Mouse (Mus musculus) stomach, postnatal 0 days (tissue): Measurements from ENCODE around the gene Foxc2.
A peak's percentile ranks its signal among the peaks of the same experiment; 100 is the strongest.

Source experiments
- CTCF ChIP-seq: IDR thresholded peaks from 2 replicates; pipeline ENCODE4 v1.5.1; 2016; ENCODE audit warnings: antibody characterized with exemption, low read depth, mild to moderate bottlenecking, moderate library complexity
- EP300 ChIP-seq: optimal IDR thresholded peaks from 2 replicates; pipeline ENCODE3; 2016; ENCODE audit warnings: antibody characterized with exemption

- TF ChIP-seq CTCF (0 out of 2 replicates have a peak, but pooled peaks have one; percentile 5), EP300 (no peak)
Measured at GRCm38 (mm10) chr8:121116591-121117185, 717 bp downstream of the Foxc2 start.
